Mouse (Mus musculus) ES-E14 (cell line): Measurements from ENCODE around the gene Bcas3. TPM values are rescaled to one million over a fixed set of nuclear protein-coding genes. Genes with fewer than 3 reads are reported as not detected.
A peak's percentile ranks its signal among the peaks of the same experiment; 100 is the strongest.

ENCODE experiments used
- DNase-seq: peaks from one replicate; pipeline ENCODE4 v3.0.0-alpha.2; 2013; ENCODE audit warnings: low read depth, low spot score
- H3K27ac ChIP-seq: 2 replicates; pipeline ENCODE4 v1.5.1; 2012; ENCODE audit warnings: low read depth, mild to moderate bottlenecking, low read length, moderate library complexity, mixed read lengths; ENCODE audit not compliant: poor library complexity, insufficient read depth, severe bottlenecking
- H3K36me3 ChIP-seq: 2 replicates; pipeline ENCODE4 v1.6.1; 2012; ENCODE audit warnings: mild to moderate bottlenecking, low read length, moderate library complexity, mixed read lengths; ENCODE audit not compliant: control insufficient read depth, poor library complexity, insufficient read depth, severe bottlenecking
- H3K4me1 ChIP-seq, 2 experiments: fragments of 150-350 bp in 1 of 2; sonication (generic) in 1 of 2; 2 replicates each; pipeline ENCODE4 v1.6.1; 2012; ENCODE audit warnings: low read length in 2 of 2, mild to moderate bottlenecking in 1 of 2, mixed read lengths in 1 of 2; ENCODE audit not compliant: control insufficient read depth in 2 of 2, insufficient read depth in 2 of 2, poor library complexity in 1 of 2
- H3K4me3 ChIP-seq, 2 experiments: fragments of 150-350 bp in 1 of 2; sonication (generic) in 1 of 2; 2 replicates each; pipeline ENCODE4 v1.5.1; 2012; ENCODE audit warnings: low read length in 2 of 2, low read depth in 1 of 2, mild to moderate bottlenecking in 1 of 2, mixed read lengths in 1 of 2; ENCODE audit not compliant: insufficient read depth in 1 of 2, poor library complexity in 1 of 2, severe bottlenecking in 1 of 2
- H3K9ac ChIP-seq: 2 replicates; pipeline ENCODE4 v1.6.1; 2012; ENCODE audit warnings: low read depth, mild to moderate bottlenecking, low read length, mixed read lengths; ENCODE audit not compliant: poor library complexity, insufficient read depth, severe bottlenecking
- H3K9me3 ChIP-seq: fragments of 150-350 bp; sonication (generic); 2 replicates; pipeline ENCODE4 v1.6.1; 2012; ENCODE audit warnings: low read depth, mild to moderate bottlenecking, low read length; ENCODE audit not compliant: control insufficient read depth, insufficient read depth
- CHD2 ChIP-seq: IDR thresholded peaks from 2 replicates; pipeline ENCODE4 v1.6.1; 2014; ENCODE audit warnings: mild to moderate bottlenecking, low read depth, low read length, inconsistent platforms
- HCFC1 ChIP-seq: IDR thresholded peaks from 2 replicates; pipeline ENCODE4 v1.6.1; 2012; ENCODE audit warnings: low read length, inconsistent platforms, borderline replicate concordance; ENCODE audit not compliant: insufficient read depth
- MAFK ChIP-seq: IDR thresholded peaks from 2 replicates; pipeline ENCODE4 v1.6.1; 2014; ENCODE audit warnings: mild to moderate bottlenecking, low read depth, low read length, inconsistent platforms; ENCODE audit not compliant: insufficient read depth
- ZC3H11A ChIP-seq: IDR thresholded peaks from 2 replicates; pipeline ENCODE4 v1.6.1; 2012; ENCODE audit warnings: low read depth, mild to moderate bottlenecking, inconsistent platforms, low read length, borderline replicate concordance
- ZNF384 ChIP-seq: IDR thresholded peaks from 2 replicates; pipeline ENCODE4 v1.6.1; 2012; ENCODE audit warnings: low read depth, low read length, inconsistent platforms
- in situ Hi-C, 2 experiments: fragments of 600-800 bp; cut with MboI; formaldehyde crosslinking; loops; one replicate each; pipeline ENCODE4 v1.15.1; 2025; ENCODE audit warnings: low sequenced_read_pairs in 2 of 2, inconsistent platforms in 1 of 2; ENCODE audit not compliant: unreplicated experiment in 2 of 2
- total RNA-seq: library from RNA; depleted of rRNA; stranded (reverse); fragments of 300-350 nt; gene quantifications from 2 replicates; pipeline ENCODE4 v1.2.3, GENCODE M21; 2012

The Bcas3 gene
- total RNA-seq, 1 experiment: 23.6 TPM

DNA sequence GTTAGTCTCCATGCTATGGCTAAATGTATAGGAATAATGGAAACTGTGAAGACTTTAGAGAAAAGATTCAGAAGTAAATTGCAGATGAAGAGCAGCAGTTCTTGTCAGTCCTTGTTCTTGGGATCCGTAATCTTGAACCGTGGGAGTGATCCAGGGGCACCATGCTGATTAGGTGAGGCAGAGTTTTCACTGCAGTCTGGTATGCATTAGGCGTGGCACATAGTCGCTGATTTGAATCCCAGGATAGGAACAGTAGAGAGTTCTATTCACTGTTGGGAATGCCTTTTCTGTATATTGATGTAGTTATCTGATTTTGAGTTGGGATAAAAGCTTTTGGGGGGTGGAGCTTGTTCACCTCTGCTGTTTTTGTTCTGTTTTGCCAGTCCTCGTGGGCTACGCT lies 74.4 kb downstream of the Bcas3 start:
- no peak overlapping the region for H3K27ac ChIP-seq
- TF ChIP-seq HCFC1 (no peak), CHD2 (no peak), ZC3H11A (no peak), MAFK (no peak), ZNF384 (no peak)
- DNase-seq: peak; percentile 3
- no peak overlapping the region for H3K4me3 ChIP-seq
- in situ Hi-C loops: no loop called here
- no peaks in the 10 kb centered on the region for H3K9me3 ChIP-seq
- H3K9ac ChIP-seq: no peak overlapping the region
- H3K4me1 ChIP-seq: no peaks in the 10 kb centered on the region
- H3K36me3 ChIP-seq: no peaks in the 10 kb centered on the region

DNA sequence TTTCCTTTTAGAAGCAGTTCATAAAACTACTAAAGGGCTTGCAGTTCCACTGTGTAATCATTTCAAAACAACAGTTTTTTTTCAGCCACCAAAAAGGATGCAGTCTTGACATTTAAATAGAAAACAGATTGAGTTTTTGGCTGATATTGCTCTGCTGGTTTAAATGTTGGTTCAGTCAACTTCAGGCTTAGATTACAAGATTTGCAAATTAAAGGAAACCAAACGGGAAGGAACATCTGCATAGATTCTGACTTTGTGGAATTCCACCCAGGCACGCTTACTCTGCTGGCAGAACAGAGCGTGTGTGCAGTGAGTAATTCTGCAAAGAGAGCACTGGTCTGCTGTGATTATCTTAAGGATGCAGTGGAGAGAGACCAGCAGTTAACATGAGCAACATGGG lies 75.3 kb downstream of the Bcas3 start:
- Histone ChIP-seq H3K4me1 (no peaks in the 10 kb centered on the region), H3K9me3 (no peaks in the 10 kb centered on the region), H3K4me3 (no peak overlapping the region), H3K27ac (no peak overlapping the region), H3K36me3 (no peaks in the 10 kb centered on the region), H3K9ac (no peak overlapping the region)
- DNase-seq: no peak
- no peak for TF ChIP-seq CHD2
- TF ChIP-seq MAFK: no peak
- in situ Hi-C loops: no loop called here

DNA sequence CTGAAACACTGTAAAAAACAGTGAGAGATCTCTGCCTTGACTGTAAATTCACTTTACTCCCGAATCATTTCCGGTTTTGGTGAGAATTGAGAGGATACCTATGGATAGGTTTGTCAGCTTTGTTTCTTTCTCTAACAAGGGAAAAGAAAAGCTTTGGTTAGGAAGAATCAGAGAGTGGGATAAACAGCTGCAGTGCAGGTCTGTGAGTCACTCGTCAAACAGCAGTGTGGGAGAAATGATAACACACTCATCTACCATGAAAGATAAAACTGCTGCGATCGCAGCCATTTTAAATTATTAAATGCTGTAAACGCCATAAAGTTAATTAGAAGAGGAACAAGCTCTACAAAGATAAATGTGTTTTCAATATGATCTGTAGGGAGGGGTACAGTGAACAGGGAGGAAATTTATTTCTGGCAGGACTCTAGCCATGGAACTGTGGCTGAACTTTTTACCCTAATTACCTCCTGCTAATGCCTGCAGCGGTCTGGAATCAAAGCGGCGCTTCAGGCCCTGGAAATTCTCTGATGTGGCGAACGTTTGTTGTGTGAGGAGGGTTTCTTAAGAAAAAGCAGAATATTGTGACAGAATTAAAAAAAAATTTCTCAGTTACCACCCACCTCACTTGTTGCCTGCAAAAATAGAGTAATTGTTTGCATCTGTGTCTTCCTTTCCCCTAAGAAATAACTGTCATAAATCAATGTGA lies 77.9 kb downstream of the Bcas3 start:
- H3K27ac ChIP-seq: no peak overlapping the region
- no peaks in the 10 kb centered on the region for H3K9me3 ChIP-seq
- no peak for DNase-seq
- no peak overlapping the region for H3K9ac ChIP-seq
- TF ChIP-seq ZC3H11A (no peak), MAFK (no peak), CHD2 (no peak), HCFC1 (no peak), ZNF384 (no peak)
- H3K36me3 ChIP-seq: no peaks in the 10 kb centered on the region
- in situ Hi-C loops: no loop called here
- H3K4me1 ChIP-seq: no peaks in the 10 kb centered on the region
- H3K4me3 ChIP-seq: no peak overlapping the region

DNA sequence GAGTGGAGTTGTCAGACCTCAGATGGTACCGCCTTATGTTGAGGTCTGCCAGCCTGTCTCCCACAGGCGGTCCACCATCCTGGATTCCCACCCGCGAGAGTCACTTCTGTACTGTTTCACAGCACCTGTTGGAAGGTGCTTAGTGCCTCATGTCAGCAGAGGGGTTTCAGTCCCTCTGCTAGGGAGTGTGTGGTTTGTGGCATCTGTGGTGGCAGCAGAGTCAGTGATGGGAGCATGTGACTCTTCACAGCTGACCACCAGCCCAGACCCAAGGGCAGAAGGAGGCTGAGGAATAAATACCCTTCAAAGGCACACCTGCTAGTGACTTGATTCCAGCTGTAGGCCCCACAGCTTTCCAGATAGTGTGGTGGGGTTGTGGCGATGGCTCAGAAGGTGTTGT lies 94.4 kb downstream of the Bcas3 start:
- no peaks in the 10 kb centered on the region for H3K4me1 ChIP-seq
- no peak overlapping the region for H3K4me3 ChIP-seq
- TF ChIP-seq HCFC1 (no peak), ZNF384 (no peak), ZC3H11A (no peak), CHD2 (no peak), MAFK (no peak)
- no peak overlapping the region for H3K9ac ChIP-seq
- in situ Hi-C loops: no loop called here
- no peaks in the 10 kb centered on the region for H3K36me3 ChIP-seq
- H3K27ac ChIP-seq: no peak overlapping the region
- no peak for DNase-seq
- no peaks in the 10 kb centered on the region for H3K9me3 ChIP-seq
